Mouse (Mus musculus) left cerebral cortex, adult 11 months (tissue): ENCODE data around the gene Filip1l.

Experiments
- DNase-seq: peaks from one replicate; pipeline ENCODE4 v3.0.0; 2022; ENCODE audit warnings: low spot score

Filip1l gene

GRCm38 (mm10) chr16:57352751-57353150 lies at the start of gene Filip1l:
Gene Filip1l, plus strand, starts transcription at chr16:57353093.
- DNase-seq = no peak

- no peak for DNase-seq
Observed at GRCm38 (mm10) chr16:57303716-57304115, 49.2 kb upstream of the Filip1l start.

- no peak for DNase-seq
Observed at GRCm38 (mm10) chr16:57305463-57305862, 47.4 kb upstream of the Filip1l start.

GRCm38 (mm10) chr16:57312130-57312529 lies 40.8 kb upstream of the Filip1l start:
- no peak for DNase-seq

- DNase-seq = no peak
Observed at GRCm38 (mm10) chr16:57313487-57313886, 39.4 kb upstream of the Filip1l start.

- DNase-seq = no peak
Observed at GRCm38 (mm10) chr16:57314236-57314635, 38.7 kb upstream of the Filip1l start.

- DNase-seq = no peak
Observed at GRCm38 (mm10) chr16:57315026-57315425, 37.9 kb upstream of the Filip1l start.

GRCm38 (mm10) chr16:57317127-57317526 lies 35.8 kb upstream of the Filip1l start:
- no peak for DNase-seq

GRCm38 (mm10) chr16:57317882-57318636 lies 34.8 kb upstream of the Filip1l start:
- no peak for DNase-seq

- no peak for DNase-seq
Observed at GRCm38 (mm10) chr16:57318637-57319125, 34.2 kb upstream of the Filip1l start.

- DNase-seq = no peak
Observed at GRCm38 (mm10) chr16:57319284-57320124, 33.4 kb upstream of the Filip1l start.

- DNase-seq = no peak
Observed at GRCm38 (mm10) chr16:57326996-57327395, 25.9 kb upstream of the Filip1l start.

- no peak for DNase-seq
Observed at GRCm38 (mm10) chr16:57329028-57329427, 23.9 kb upstream of the Filip1l start.

GRCm38 (mm10) chr16:57330111-57330510 lies 22.8 kb upstream of the Filip1l start:
- no peak for DNase-seq

GRCm38 (mm10) chr16:57332301-57332700 lies 20.6 kb upstream of the Filip1l start:
- no peak for DNase-seq

- no peak for DNase-seq
Observed at GRCm38 (mm10) chr16:57336770-57337423, 16.0 kb upstream of the Filip1l start.

GRCm38 (mm10) chr16:57339765-57340612 lies 12.9 kb upstream of the Filip1l start:
- DNase-seq = no peak

GRCm38 (mm10) chr16:57340613-57340898 lies 12.3 kb upstream of the Filip1l start:
- DNase-seq = no peak

GRCm38 (mm10) chr16:57346258-57346657 lies 6.6 kb upstream of the Filip1l start:
- DNase-seq = no peak

- DNase-seq = no peak
Observed at GRCm38 (mm10) chr16:57349039-57349438, 3.9 kb upstream of the Filip1l start.

- DNase-seq = no peak
Observed at GRCm38 (mm10) chr16:57349689-57350088, 3.2 kb upstream of the Filip1l start.
